Mouse (Mus musculus) layer of hippocampus, adult 9-10 months (tissue): ENCODE data around the gene Cyp2ab1.

ENCODE experiments used
- DNase-seq: peaks from one replicate; pipeline ENCODE4 v3.0.0; 2022; ENCODE audit warnings: low spot score

Gene Cyp2ab1

DNA sequence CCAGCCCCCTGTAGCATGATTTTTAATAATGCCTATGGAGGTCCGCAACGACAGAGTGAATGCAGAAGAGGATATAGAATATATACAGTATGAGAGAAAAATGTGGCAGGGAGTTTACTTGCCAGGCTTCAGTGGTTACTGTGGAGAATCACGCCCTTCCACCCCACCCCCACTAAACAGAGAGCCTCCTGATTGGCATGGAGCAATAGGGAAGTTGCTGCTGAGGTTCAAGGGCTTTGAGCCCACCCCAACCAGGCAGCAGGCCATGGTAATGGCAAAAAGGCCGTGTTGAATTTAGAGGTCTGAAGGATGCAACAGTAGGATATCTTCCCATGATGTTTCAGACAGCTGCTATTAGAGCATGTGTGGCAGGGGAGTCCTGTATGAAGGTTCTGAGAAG lies 53.9 kb downstream of the Cyp2ab1 start:
- no peak for DNase-seq

DNA sequence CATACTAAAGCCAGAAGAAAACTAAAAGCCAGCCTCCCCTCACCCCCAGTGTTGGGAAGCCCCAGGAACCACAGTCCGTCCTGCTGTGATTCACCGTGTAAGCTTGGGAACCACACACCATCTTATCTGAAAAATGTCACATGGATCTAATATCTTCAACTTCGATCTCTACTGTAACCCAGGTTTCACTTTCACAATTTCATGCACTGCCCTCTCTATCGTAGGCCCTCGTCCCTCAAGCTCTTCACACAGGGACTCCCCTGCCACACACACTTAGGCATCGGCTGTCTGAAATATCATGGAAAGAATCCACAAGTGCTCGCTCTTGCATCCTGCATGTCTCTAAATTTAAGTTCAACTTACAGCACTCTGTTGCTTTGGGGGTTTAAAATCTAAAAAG lies 60.1 kb downstream of the Cyp2ab1 start:
- DNase-seq: no peak
